Mouse (Mus musculus) stomach, embryonic 16.5 days (tissue): Measurements from ENCODE around the gene Epha10. TPM values are rescaled to one million over a fixed set of nuclear protein-coding genes. Genes with fewer than 3 reads are reported as not detected.
A peak's percentile ranks its signal among the peaks of the same experiment; 100 is the strongest.

ENCODE experiments used
- ATAC-seq: fragments of 200-750 bp; cut with Nextera tagmentation; 2 replicates; pipeline ENCODE4 v1.8.0; 2017; ENCODE audit warnings: moderate number of reproducible peaks, moderate TSS enrichment; ENCODE audit not compliant: insufficient read depth, low FRiP score
- H3K27ac ChIP-seq: fragments of 300-500 bp; sonication (generic); 2 replicates; pipeline ENCODE4 v1.5.1; 2014; ENCODE audit warnings: low read length
- H3K27me3 ChIP-seq: fragments of 300-500 bp; sonication (generic); 2 replicates; pipeline ENCODE4 v1.6.1; 2014; ENCODE audit warnings: low read length, control low read depth, mixed read lengths; ENCODE audit not compliant: control insufficient read depth, insufficient read depth
- H3K36me3 ChIP-seq: fragments of 300-500 bp; sonication (generic); 2 replicates; pipeline ENCODE4 v1.6.1; 2014; ENCODE audit warnings: low read length; ENCODE audit not compliant: control insufficient read depth, insufficient read depth
- H3K4me1 ChIP-seq: fragments of 300-500 bp; sonication (generic); 2 replicates; pipeline ENCODE4 v1.6.1; 2014; ENCODE audit warnings: low read length, control low read depth, mixed read lengths; ENCODE audit not compliant: control insufficient read depth, insufficient read depth
- H3K4me2 ChIP-seq: fragments of 300-500 bp; sonication (generic); 2 replicates; pipeline ENCODE4 v1.6.1; 2014; ENCODE audit warnings: low read depth, low read length, mixed read lengths
- H3K4me3 ChIP-seq: fragments of 300-500 bp; sonication (generic); replicated peaks from 2 replicates; pipeline ENCODE4 v1.5.1; 2014; ENCODE audit warnings: mild to moderate bottlenecking, low read length
- H3K9ac ChIP-seq: fragments of 300-500 bp; sonication (generic); 2 replicates; pipeline ENCODE4 v1.6.1; 2014; ENCODE audit warnings: low read length
- H3K9me3 ChIP-seq: fragments of 300-500 bp; sonication (generic); replicated peaks from 2 replicates; pipeline ENCODE4 v1.6.1; 2016; ENCODE audit warnings: low read length, control low read depth; ENCODE audit not compliant: control insufficient read depth
- WGBS: fragments of 180-500 bp; shearing (Covaris S2); extraction: QIAGEN DNeasy Blood & Tissue Kit; methylation state at CpG from one replicate; pipeline ENCODE4 v1.1.7; 2014; 5-methylcytosine and 5-hydroxymethylcytosine counted together
- polyA plus RNA-seq: library from polyadenylated mRNA; unstranded; fragments of >200 nt; fragmentation: Nextera tagmentation; extraction: Ambion mirVana; gene quantifications from 2 replicates; pipeline ENCODE4 v1.2.1, GENCODE M21; 2015

Epha10 gene
- polyA plus RNA-seq: 0.09 and 0.14 TPM in 2 replicates

DNA sequence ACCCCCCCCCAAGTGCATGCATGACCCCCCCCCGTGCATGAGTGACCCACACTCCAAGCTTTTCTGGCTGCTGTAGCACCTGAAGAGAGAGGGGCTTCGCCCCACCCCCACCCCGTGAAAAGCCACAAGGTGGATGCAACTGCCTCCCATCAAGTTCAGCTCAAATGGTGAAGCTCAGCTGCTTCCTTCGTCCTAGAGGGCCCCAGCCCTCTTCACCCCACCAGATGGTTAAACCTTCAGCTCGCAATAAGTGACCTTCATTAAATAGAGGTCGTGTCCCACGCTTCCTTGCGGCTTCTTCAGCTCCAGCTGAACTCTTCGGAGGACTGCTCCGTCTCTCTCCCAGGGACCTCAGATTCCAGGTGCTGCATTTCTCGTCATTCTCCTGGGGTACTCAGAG is at the start of gene Epha10:
Gene Epha10, plus strand, starts transcription at position 301 of the 400 bp plus-strand sequence.
- WGBS: 8% methylated on average over 11 of the region's 11 CpGs
- Histone ChIP-seq H3K4me1 (no peaks in the 10 kb centered on the region), H3K9ac (no peak within 1 kb of the TSS), H3K9me3 (no peaks in the 10 kb centered on the region), H3K27me3 (peaks cover 43% of the 10 kb centered on the region), H3K4me3 (peak within 1 kb of the TSS; percentile 30), H3K4me2 (peak within 1 kb of the TSS; percentile 46), H3K36me3 (no peaks in the 10 kb centered on the region), H3K27ac (no peak within 1 kb of the TSS)
- ATAC-seq: no peak

DNA sequence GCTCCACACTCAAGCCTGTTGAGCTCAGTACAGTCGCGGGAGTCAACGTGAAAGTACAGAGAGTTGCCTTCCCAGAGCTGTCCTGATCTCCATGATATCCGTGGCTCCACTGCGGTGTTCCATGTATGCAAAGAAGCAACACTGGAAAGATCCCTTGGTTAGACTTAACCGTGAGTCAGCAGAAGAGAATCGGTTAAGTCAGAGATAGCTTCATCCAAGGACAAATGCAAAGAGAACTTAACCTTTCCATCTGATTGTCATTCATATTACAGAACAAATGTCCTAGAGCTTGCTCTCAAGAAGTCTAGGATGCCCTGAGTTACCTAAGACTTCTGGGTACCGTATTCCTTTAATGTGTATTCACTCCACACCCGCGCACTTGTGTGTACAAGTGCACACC is 47.9 kb upstream of the Epha10 start:
- Histone ChIP-seq H3K4me1 (no peaks in the 10 kb centered on the region), H3K4me2 (no peak overlapping the region), H3K27me3 (no peaks in the 10 kb centered on the region), H3K27ac (no peak overlapping the region), H3K36me3 (0 out of 2 replicates have a peak, but pooled peaks cover 10% of the 10 kb centered on the region), H3K9ac (no peak overlapping the region), H3K9me3 (no peaks in the 10 kb centered on the region), H3K4me3 (no peak overlapping the region)
- ATAC-seq: no peak
- 92% methylated on average over 10 of the region's 10 CpGs for WGBS

DNA sequence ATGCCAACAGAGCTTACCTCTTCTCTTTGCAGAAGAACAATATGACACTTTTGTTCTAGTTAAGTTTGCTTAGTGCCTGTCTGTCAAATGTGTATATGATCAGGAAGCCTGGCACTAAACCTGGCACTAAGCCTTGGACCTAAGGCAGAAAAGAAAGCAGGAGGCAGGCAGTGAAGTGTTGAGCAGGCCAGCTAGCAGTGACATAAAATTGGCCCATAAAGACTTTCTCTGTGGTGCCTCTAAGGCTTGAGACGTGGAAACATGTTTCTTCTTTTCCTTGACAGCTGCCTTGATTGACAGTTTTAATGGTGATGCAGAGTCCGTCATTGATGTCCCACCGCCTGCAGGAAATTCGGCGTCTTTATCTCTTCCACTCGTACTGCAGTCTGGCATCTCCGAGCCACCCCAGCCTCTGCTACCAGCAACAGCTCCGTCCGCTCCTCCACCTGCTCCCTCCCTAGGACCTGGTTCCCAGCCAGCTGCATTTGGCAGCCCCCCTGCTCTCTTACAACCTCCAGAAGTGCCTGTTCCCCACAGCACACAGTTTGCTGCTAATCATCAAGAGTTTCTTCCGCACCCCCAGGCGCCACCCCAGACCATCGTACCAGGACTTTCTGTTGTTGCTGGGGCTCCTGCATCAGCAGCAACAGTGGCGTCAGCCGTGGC is 42.5 kb upstream of the Epha10 start:
- Histone ChIP-seq H3K9ac (no peak overlapping the region), H3K27ac (no peak overlapping the region), H3K27me3 (no peaks in the 10 kb centered on the region), H3K4me1 (no peaks in the 10 kb centered on the region), H3K9me3 (no peaks in the 10 kb centered on the region), H3K4me3 (no peak overlapping the region), H3K4me2 (no peak overlapping the region), H3K36me3 (peaks cover 16% of the 10 kb centered on the region; the same call in 1 of the 2 replicates)
- no peak for ATAC-seq
- 89% methylated on average over 14 of the region's 14 CpGs for WGBS

DNA sequence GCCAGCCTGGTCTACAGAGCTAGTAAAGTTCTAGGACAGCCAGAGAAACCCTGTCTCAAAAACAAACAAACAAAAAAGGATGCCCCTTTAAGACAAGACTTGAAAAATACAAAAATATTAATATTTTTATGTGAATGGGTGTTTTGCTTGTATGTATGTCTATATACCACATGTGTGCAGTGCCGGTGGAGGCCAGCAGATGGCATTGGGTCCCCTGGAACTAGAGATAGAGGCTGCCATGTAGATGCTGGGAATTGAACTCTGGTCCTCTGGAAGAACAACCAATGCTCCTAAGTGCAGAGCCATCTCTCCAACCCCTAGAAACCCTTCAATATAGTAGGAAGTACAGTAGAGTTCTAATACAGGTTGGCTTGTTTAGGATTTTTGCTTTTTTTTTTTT is 39.7 kb upstream of the Epha10 start:
- H3K27me3 ChIP-seq: no peaks in the 10 kb centered on the region
- H3K27ac ChIP-seq: no peak overlapping the region
- H3K4me2 ChIP-seq: no peak overlapping the region
- ATAC-seq: no peak
- WGBS: 94% methylated on average over 1 of the region's 1 CpGs
- peaks cover 16% of the 10 kb centered on the region; the same call in 1 of the 2 replicates for H3K36me3 ChIP-seq
- H3K4me1 ChIP-seq: no peaks in the 10 kb centered on the region
- no peak overlapping the region for H3K9ac ChIP-seq
- no peak overlapping the region for H3K4me3 ChIP-seq
- H3K9me3 ChIP-seq: no peaks in the 10 kb centered on the region

DNA sequence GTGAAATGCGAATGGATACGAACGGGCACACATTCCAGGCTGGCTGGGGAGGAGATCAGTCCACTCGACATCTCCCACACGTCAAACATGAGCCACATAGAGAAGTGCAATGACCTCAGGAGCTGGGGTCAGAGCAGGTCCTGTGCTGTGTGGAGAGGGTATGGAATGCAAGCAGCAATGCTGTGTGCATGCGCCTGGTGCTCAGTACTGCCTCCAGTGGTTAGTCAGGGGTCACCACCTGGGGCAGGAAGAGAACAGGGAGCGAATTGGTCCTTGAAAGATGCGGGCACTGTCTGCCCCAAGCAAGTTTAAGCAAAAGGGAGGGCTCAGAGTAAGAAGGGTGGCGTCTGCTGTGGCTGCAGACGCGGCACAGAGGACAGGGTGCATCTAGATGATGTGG is 37.2 kb upstream of the Epha10 start:
- no peaks in the 10 kb centered on the region for H3K27me3 ChIP-seq
- no peak overlapping the region for H3K4me3 ChIP-seq
- 57% methylated on average over 11 of the region's 11 CpGs for WGBS
- peaks cover 8% of the 10 kb centered on the region; the same call in 1 of the 2 replicates for H3K36me3 ChIP-seq
- no peak overlapping the region for H3K9ac ChIP-seq
- no peaks in the 10 kb centered on the region for H3K9me3 ChIP-seq
- H3K27ac ChIP-seq: no peak overlapping the region
- H3K4me1 ChIP-seq: peaks cover 4% of the 10 kb centered on the region; the same call in 1 of the 2 replicates
- H3K4me2 ChIP-seq: no peak overlapping the region
- peak; percentile 31; the same call in 1 of the 2 replicates for ATAC-seq

DNA sequence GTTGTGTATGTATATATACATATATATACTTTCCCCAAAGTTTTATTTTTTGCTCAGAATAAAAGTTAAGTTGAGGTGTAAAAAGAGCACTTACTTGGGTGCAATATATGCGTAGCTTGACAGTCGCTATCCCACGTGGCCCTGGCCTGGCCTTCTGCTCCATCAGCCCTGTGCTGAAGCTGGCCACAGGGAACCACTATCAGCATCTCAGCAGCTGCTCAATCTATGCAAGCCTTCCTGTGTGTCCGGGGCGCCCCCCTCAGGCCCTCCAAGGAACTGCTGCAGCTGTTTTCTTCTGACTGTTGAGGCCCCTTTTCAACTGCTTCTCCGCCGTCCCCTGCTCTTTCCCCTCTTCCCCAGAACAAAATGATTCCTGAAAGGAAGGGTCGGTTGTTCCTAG is 33.1 kb upstream of the Epha10 start:
- Histone ChIP-seq H3K4me1 (peaks cover 16% of the 10 kb centered on the region), H3K27ac (no peak overlapping the region), H3K27me3 (no peaks in the 10 kb centered on the region), H3K4me2 (no peak overlapping the region), H3K4me3 (no peak overlapping the region), H3K9me3 (no peaks in the 10 kb centered on the region), H3K36me3 (no peaks in the 10 kb centered on the region), H3K9ac (0 out of 2 replicates have a peak overlapping the region, but pooled peaks have one; percentile 8)
- 11% methylated on average over 8 of the region's 8 CpGs for WGBS
- ATAC-seq: no peak

DNA sequence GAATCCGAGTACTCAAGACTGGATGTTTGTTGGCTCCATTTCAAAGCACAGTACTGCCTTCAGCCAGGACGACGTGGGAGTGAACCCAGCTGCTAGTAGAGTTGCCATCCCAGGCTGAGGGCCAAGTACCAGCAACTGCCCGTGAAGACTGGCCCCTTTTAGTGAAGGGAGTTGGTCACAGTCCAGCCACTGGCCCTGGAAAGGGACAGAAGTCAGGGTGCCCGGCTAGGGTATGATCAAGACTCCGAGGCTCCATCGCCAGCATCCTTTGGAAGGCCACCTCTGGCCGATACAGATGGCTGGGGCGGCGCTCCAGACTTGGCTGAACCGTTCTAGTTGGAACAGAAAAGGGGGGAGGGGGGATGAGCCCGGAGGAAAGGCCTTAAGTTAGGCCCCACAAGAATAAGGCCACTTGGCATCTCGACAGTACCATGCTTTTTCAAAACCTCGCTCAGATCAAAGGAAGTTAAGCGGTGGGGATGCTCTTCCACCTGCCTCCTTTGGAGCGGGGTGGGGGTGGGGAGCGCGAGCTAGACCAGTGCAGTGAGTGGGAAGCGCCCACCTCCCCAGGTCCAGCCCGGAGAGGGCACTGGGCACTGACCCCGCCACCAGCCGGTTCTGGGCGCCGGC is 31.0 kb upstream of the Epha10 start:
- peak overlapping the region; percentile 93 for H3K9ac ChIP-seq
- H3K27ac ChIP-seq: peak overlapping the region; percentile 90
- WGBS: 3% methylated on average over 24 of the region's 24 CpGs
- no peaks in the 10 kb centered on the region for H3K9me3 ChIP-seq
- peak overlapping the region; percentile 91 for H3K4me3 ChIP-seq
- no peaks in the 10 kb centered on the region for H3K27me3 ChIP-seq
- peak overlapping the region; percentile 77 for H3K4me2 ChIP-seq
- ATAC-seq: peak; percentile 14; the same call in 1 of the 2 replicates
- H3K36me3 ChIP-seq: peaks cover 9% of the 10 kb centered on the region; the same call in 1 of the 2 replicates
- peaks cover 16% of the 10 kb centered on the region for H3K4me1 ChIP-seq

DNA sequence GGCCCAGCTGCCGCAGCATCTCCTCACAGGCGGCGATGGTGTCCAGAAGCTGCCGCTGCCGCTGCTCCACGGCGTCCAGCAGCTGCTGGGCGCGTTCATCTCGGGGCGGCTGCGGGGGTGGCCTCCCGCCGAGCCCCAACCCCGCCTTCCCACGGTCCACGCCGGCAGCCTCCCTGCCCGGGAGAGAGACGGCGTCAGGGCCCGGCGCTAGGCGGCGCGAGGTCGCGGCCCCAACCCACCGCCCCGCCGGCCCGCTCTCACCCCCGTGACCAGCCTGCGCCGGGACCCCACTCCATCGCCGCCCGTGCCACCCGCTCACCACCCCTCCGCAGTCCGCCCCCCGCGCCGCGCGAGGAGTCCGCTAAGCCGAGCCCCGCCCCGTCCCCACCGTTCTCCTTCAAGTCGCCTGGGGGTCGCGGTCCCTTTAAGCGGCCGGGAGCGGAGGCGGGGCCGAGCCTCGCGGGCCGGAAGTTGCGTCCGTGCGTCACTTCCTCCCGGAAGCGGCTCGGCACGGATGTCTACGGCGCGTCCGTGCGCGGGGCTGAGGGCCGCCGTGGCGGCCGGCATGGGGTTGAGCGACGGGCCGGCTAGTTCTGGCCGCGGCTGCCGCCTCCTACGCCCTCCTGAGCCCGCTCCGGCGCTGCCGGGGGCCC is 30.3 kb upstream of the Epha10 start, which contains the start of gene Yrdc:
Gene Yrdc, plus strand, starts transcription at position 419 of the 653 bp plus-strand sequence.
- no peaks in the 10 kb centered on the region for H3K9me3 ChIP-seq
- H3K4me1 ChIP-seq: peaks cover 16% of the 10 kb centered on the region
- peak within 1 kb of the TSS; percentile 77 for H3K4me2 ChIP-seq
- ATAC-seq: peak; percentile 94
- under 1% methylated on average over 88 of the region's 90 CpGs for WGBS
- H3K9ac ChIP-seq: peak within 1 kb of the TSS; percentile 93
- H3K27me3 ChIP-seq: no peaks in the 10 kb centered on the region
- peak within 1 kb of the TSS; percentile 90 for H3K27ac ChIP-seq
- H3K36me3 ChIP-seq: peaks cover 9% of the 10 kb centered on the region; the same call in 1 of the 2 replicates
- peak within 1 kb of the TSS; percentile 91 for H3K4me3 ChIP-seq
